Mouse (Mus musculus): ENCODE measurements at regions not wholly inside any gene's neighbourhood (a gene's known extent, or its start where the extent isn't known, plus 50 kb on each side); places are given as distances from the start of the nearest gene placed in this dataset.

DNA sequence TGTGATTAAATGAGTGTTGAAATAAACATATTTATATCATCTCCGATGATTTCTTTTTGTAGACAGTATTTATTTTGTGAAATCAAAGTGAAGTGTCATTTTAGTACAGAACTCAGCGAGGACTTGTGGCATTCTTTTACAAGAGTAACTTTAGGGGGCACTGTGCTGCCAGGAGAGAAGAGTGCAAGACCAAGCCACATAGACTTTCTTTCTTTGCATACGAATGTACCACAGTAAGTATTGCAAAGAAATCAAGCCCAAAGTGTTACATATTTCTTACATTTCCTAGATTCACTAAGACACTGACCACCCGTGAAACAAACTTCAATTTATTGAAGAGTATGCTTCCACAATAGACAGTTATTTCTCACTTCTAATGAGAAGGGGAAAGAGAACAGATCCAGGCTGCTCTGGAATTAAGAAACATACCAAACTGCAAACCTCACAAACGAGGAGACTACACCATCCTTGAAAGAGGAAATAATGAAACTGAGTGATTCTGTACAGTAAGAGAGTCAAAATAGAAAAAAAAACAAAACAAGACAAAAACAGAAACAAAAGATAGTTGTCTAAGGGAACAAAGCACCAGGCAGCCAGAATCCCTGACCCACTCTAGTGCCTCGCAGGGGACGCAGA lies 847.8 kb upstream of the Epha7 start:
- Histone ChIP-seq H3K4me1 (ENCODE audit: control insufficient read depth, insufficient read depth, low read length) (no peaks in the 10 kb centered on the region), H3K27me3 (ENCODE audit: control insufficient read depth, insufficient read depth, low read length) (no peaks in the 10 kb centered on the region), H3K27ac (ENCODE audit: low read depth, low read length) (no peak overlapping the region), H3K36me3 (ENCODE audit: control insufficient read depth, insufficient read depth, low read length) (no peaks in the 10 kb centered on the region), H3K4me3 (ENCODE audit: low read depth, low read length) (no peak overlapping the region), H3K4me2 (0 out of 2 replicates have a peak overlapping the region, but pooled peaks have one; percentile 16), H3K9me3 (replicated peaks; ENCODE audit: control insufficient read depth, low read length) (no peaks in the 10 kb centered on the region), H3K9ac (ENCODE audit: low read depth, low read length) (no peak overlapping the region)
- 31% methylated on average over 7 of the region's 7 CpGs for WGBS (ENCODE audit: insufficient replicate concordance)
- ATAC-seq (replicated peaks; ENCODE audit: insufficient number of reproducible peaks, low FRiP score, low TSS enrichment): no peak

DNA sequence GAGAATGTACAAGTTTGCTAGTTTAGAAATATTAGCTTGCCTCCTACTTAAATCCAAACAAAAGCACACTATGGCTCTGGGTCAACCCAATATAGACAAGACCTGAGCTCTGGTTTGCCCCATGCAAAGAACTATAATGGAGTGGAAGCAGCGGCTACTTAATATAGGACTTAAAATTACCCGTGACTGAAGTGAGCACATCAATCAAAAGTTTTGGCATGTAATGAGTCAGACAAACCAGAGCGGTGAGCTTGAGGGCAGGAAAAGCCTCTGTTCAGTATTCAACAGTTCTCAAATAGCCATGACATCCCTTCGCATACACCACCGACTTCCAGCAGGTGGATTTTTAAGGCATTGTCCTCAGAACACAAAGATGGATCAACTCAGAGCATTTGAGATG lies 842.4 kb upstream of the Epha7 start:
- H3K9ac ChIP-seq (ENCODE audit: low read depth, low read length): no peak overlapping the region
- H3K4me3 ChIP-seq (ENCODE audit: low read depth, low read length): no peak overlapping the region
- H3K27ac ChIP-seq (ENCODE audit: low read depth, low read length): no peak overlapping the region
- WGBS (ENCODE audit: insufficient replicate concordance): 65% methylated on average over 5 of the region's 5 CpGs
- ATAC-seq (replicated peaks; ENCODE audit: insufficient number of reproducible peaks, low FRiP score, low TSS enrichment): no peak
- H3K4me1 ChIP-seq (ENCODE audit: control insufficient read depth, insufficient read depth, low read length): no peaks in the 10 kb centered on the region
- H3K36me3 ChIP-seq (ENCODE audit: control insufficient read depth, insufficient read depth, low read length): no peaks in the 10 kb centered on the region
- H3K27me3 ChIP-seq (ENCODE audit: control insufficient read depth, insufficient read depth, low read length): no peaks in the 10 kb centered on the region
- no peak overlapping the region for H3K4me2 ChIP-seq
- no peaks in the 10 kb centered on the region for H3K9me3 ChIP-seq (replicated peaks; ENCODE audit: control insufficient read depth, low read length)

DNA sequence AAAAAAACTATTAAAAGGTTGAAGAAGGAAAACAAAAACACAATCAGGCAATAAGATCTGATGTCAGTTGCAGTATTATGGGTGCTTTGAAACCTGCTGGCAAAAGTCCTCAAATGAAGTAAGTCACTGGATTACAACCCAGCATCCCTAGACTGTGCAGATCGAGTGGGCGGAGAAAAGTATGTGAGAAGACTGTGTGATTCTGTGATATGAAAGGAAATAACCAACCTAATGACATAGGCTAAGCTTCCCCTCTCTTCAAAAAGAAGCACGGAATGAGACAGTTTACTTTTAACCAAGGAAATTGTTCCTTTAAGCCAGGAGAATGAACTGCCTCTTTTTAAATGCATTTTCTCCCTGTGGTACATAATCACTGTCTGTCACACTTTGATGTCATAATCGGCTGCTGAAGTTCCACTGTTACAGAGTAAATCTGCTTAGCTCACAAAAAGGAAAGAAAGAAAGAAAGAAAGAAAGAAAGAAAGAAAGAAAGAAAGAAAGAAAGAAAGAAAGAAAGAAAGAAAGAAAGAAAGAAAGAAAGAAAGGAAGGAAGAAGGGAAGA lies 833.6 kb upstream of the Epha7 start:
- no peak for ATAC-seq (replicated peaks; ENCODE audit: insufficient number of reproducible peaks, low FRiP score, low TSS enrichment)
- no peaks in the 10 kb centered on the region for H3K27me3 ChIP-seq (ENCODE audit: control insufficient read depth, insufficient read depth, low read length)
- H3K9ac ChIP-seq (ENCODE audit: low read depth, low read length): no peak overlapping the region
- 71% methylated on average over 4 of the region's 4 CpGs for WGBS (ENCODE audit: insufficient replicate concordance)
- H3K4me1 ChIP-seq (ENCODE audit: control insufficient read depth, insufficient read depth, low read length): no peaks in the 10 kb centered on the region
- no peaks in the 10 kb centered on the region for H3K9me3 ChIP-seq (replicated peaks; ENCODE audit: control insufficient read depth, low read length)
- no peaks in the 10 kb centered on the region for H3K36me3 ChIP-seq (ENCODE audit: control insufficient read depth, insufficient read depth, low read length)
- H3K27ac ChIP-seq (ENCODE audit: low read depth, low read length): no peak overlapping the region
- no peak overlapping the region for H3K4me3 ChIP-seq (ENCODE audit: low read depth, low read length)
- no peak overlapping the region for H3K4me2 ChIP-seq

DNA sequence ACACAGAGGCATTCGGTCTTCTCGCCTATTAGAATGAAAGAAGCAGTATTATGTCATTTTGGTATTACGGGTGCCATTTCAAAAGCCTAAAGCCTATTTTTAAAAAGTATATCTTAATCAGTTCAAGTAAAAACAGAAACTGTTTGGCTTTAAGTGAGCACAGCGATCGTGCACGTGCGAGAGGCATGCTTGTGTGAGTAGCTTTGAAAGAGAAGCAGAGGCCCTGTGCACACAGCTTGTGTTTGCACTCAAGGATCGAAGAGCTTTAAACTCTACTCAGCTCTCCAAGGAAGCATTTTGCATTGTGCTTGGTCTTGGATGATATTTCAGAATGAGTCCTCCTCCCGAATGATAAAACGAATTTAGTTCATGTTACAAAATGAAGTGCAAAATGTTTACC lies 833.1 kb upstream of the Epha7 start:
- no peaks in the 10 kb centered on the region for H3K36me3 ChIP-seq (ENCODE audit: control insufficient read depth, insufficient read depth, low read length)
- 84% methylated on average over 10 of the region's 10 CpGs for WGBS (ENCODE audit: insufficient replicate concordance)
- H3K9me3 ChIP-seq (replicated peaks; ENCODE audit: control insufficient read depth, low read length): no peaks in the 10 kb centered on the region
- H3K27ac ChIP-seq (ENCODE audit: low read depth, low read length): no peak overlapping the region
- no peak for ATAC-seq (replicated peaks; ENCODE audit: insufficient number of reproducible peaks, low FRiP score, low TSS enrichment)
- H3K4me1 ChIP-seq (ENCODE audit: control insufficient read depth, insufficient read depth, low read length): no peaks in the 10 kb centered on the region
- no peaks in the 10 kb centered on the region for H3K27me3 ChIP-seq (ENCODE audit: control insufficient read depth, insufficient read depth, low read length)
- H3K4me3 ChIP-seq (ENCODE audit: low read depth, low read length): no peak overlapping the region
- H3K9ac ChIP-seq (ENCODE audit: low read depth, low read length): no peak overlapping the region
- H3K4me2 ChIP-seq: no peak overlapping the region

DNA sequence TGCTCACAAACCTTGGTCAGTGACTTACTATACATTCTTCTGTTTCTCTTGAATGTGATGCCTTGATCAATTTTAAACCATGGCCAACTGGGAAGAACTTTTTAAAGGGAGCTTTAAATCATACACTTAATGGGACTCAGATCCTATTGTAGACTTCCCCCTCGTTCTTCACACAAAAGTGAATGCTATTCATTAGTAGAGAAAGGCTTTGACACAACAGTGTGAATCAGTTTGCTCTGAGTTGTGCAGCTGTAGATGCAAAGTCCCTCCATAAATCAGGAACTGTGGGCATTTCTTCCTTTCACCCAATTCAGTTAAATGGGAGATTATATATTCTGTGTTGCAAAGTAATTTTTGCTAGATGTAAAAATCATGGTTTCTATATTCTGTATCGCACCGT lies 831.6 kb upstream of the Epha7 start:
- Histone ChIP-seq H3K36me3 (ENCODE audit: control insufficient read depth, insufficient read depth, low read length) (no peaks in the 10 kb centered on the region), H3K27ac (ENCODE audit: low read depth, low read length) (no peak overlapping the region), H3K9ac (ENCODE audit: low read depth, low read length) (no peak overlapping the region), H3K27me3 (ENCODE audit: control insufficient read depth, insufficient read depth, low read length) (no peaks in the 10 kb centered on the region), H3K9me3 (replicated peaks; ENCODE audit: control insufficient read depth, low read length) (no peaks in the 10 kb centered on the region), H3K4me3 (ENCODE audit: low read depth, low read length) (no peak overlapping the region), H3K4me2 (no peak overlapping the region), H3K4me1 (ENCODE audit: control insufficient read depth, insufficient read depth, low read length) (no peaks in the 10 kb centered on the region)
- ATAC-seq (replicated peaks; ENCODE audit: insufficient number of reproducible peaks, low FRiP score, low TSS enrichment): no peak
- 82% methylated on average over 3 of the region's 3 CpGs for WGBS (ENCODE audit: insufficient replicate concordance)

DNA sequence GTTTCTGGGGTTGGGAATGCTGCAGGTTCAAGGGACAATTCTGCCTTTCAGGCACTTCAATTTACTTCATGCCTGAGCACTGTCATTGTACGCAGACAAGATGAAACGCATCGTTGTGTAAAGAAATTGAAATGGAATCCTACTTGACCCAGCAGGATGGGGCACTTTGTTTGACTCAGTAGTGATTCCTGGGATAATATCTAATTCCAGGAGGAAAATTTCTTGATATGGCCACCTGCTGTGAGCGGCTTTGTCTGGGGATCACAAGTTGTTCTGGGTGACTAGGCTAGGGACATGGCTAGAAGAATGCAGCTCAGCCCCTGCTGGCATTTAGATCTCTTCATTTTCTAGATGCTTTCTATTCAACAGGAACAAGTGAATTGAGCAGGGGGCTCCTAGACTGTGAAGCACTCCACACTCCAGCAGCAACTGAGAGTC lies 824.9 kb upstream of the Epha7 start:
- H3K4me2 ChIP-seq: no peak overlapping the region
- 56% methylated on average over 4 of the region's 4 CpGs for WGBS (ENCODE audit: insufficient replicate concordance)
- H3K27me3 ChIP-seq (ENCODE audit: control insufficient read depth, insufficient read depth, low read length): no peaks in the 10 kb centered on the region
- H3K27ac ChIP-seq (ENCODE audit: low read depth, low read length): no peak overlapping the region
- H3K4me3 ChIP-seq (ENCODE audit: low read depth, low read length): no peak overlapping the region
- no peak overlapping the region for H3K9ac ChIP-seq (ENCODE audit: low read depth, low read length)
- H3K4me1 ChIP-seq (ENCODE audit: control insufficient read depth, insufficient read depth, low read length): no peaks in the 10 kb centered on the region
- no peaks in the 10 kb centered on the region for H3K36me3 ChIP-seq (ENCODE audit: control insufficient read depth, insufficient read depth, low read length)
- H3K9me3 ChIP-seq (replicated peaks; ENCODE audit: control insufficient read depth, low read length): no peaks in the 10 kb centered on the region
- no peak for ATAC-seq (replicated peaks; ENCODE audit: insufficient number of reproducible peaks, low FRiP score, low TSS enrichment)

DNA sequence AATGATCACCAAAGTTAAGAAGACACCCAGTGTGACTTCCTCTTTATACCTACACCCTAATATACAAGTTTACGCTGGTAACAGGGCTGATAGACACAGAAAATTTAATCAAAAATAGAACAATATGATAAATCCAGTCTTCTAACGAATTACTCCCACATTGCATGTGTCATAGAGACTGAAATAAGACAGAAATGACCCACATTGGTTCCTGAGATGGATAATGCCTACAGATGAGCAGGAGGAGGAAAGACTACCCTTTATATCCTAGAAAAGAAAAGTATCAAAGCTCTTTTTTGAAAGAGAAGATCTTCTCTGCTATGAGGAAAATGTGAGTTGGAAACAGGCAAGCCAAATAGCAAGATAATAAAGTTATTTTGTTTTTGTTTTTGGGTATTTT lies 818.5 kb upstream of the Epha7 start:
- ATAC-seq (replicated peaks; ENCODE audit: insufficient number of reproducible peaks, low FRiP score, low TSS enrichment): no peak
- Histone ChIP-seq H3K9ac (ENCODE audit: low read depth, low read length) (no peak overlapping the region), H3K4me1 (ENCODE audit: control insufficient read depth, insufficient read depth, low read length) (no peaks in the 10 kb centered on the region), H3K9me3 (replicated peaks; ENCODE audit: control insufficient read depth, low read length) (no peaks in the 10 kb centered on the region), H3K4me3 (ENCODE audit: low read depth, low read length) (no peak overlapping the region), H3K27ac (ENCODE audit: low read depth, low read length) (no peak overlapping the region), H3K27me3 (ENCODE audit: control insufficient read depth, insufficient read depth, low read length) (no peaks in the 10 kb centered on the region), H3K36me3 (ENCODE audit: control insufficient read depth, insufficient read depth, low read length) (no peaks in the 10 kb centered on the region), H3K4me2 (no peak overlapping the region)
- WGBS (ENCODE audit: insufficient replicate concordance): 63% methylated on average over 2 of the region's 2 CpGs

DNA sequence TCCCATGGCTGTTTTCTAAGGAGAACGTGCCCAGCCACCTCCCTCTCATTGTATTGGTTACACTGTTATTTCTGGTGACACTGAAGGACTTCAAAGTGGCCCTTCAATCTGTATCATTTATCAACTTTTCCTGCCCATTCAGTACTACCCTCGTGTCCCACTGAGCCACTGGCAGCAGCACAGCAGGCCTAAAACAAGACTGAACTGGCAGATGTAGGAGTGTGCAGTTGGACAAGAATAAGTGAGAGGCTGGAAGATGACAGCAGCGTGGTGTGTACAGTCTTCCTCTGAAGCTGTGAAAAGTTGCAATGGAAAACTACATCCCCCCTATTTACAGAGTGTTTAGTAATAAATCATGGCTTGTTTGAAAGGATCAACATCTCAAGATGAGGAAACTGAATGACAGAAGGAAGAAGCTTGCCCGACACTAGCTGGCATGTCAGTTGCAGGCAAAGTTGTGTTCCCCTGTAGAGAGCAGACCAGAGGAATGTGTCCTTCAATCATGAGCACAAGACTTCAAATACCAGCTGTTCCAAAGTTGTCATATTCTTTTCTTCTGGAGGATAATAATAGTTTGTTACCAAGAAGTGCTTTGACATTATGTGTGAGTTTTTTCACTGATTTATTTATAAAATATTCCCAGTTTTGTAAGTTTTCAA lies 811.0 kb upstream of the Epha7 start:
- no peak overlapping the region for H3K4me2 ChIP-seq
- H3K36me3 ChIP-seq (ENCODE audit: control insufficient read depth, insufficient read depth, low read length): no peaks in the 10 kb centered on the region
- H3K9ac ChIP-seq (ENCODE audit: low read depth, low read length): no peak overlapping the region
- H3K27me3 ChIP-seq (ENCODE audit: control insufficient read depth, insufficient read depth, low read length): no peaks in the 10 kb centered on the region
- WGBS (ENCODE audit: insufficient replicate concordance): 51% methylated on average over 4 of the region's 4 CpGs
- H3K27ac ChIP-seq (ENCODE audit: low read depth, low read length): no peak overlapping the region
- no peaks in the 10 kb centered on the region for H3K9me3 ChIP-seq (replicated peaks; ENCODE audit: control insufficient read depth, low read length)
- no peak overlapping the region for H3K4me3 ChIP-seq (ENCODE audit: low read depth, low read length)
- H3K4me1 ChIP-seq (ENCODE audit: control insufficient read depth, insufficient read depth, low read length): no peaks in the 10 kb centered on the region
- no peak for ATAC-seq (replicated peaks; ENCODE audit: insufficient number of reproducible peaks, low FRiP score, low TSS enrichment)

Measured in heart, embryonic 11.5 days (tissue).